Mouse (Mus musculus) B cell, adult (primary cell): ENCODE results near the gene Itm2a. TPM values are rescaled to one million over a fixed set of nuclear protein-coding genes. Genes with fewer than 3 reads are reported as not detected.

ENCODE experiments used
- total RNA-seq: library from RNA; stranded (reverse); gene quantifications from 4 replicates; pipeline ENCODE4 v1.2.4, GENCODE M21; 2023; ENCODE audit not compliant: inconsistent age

Gene Itm2a
- 2.5 to 3.9 TPM (median 3.5 TPM) in 4 replicates for total RNA-seq

DNA sequence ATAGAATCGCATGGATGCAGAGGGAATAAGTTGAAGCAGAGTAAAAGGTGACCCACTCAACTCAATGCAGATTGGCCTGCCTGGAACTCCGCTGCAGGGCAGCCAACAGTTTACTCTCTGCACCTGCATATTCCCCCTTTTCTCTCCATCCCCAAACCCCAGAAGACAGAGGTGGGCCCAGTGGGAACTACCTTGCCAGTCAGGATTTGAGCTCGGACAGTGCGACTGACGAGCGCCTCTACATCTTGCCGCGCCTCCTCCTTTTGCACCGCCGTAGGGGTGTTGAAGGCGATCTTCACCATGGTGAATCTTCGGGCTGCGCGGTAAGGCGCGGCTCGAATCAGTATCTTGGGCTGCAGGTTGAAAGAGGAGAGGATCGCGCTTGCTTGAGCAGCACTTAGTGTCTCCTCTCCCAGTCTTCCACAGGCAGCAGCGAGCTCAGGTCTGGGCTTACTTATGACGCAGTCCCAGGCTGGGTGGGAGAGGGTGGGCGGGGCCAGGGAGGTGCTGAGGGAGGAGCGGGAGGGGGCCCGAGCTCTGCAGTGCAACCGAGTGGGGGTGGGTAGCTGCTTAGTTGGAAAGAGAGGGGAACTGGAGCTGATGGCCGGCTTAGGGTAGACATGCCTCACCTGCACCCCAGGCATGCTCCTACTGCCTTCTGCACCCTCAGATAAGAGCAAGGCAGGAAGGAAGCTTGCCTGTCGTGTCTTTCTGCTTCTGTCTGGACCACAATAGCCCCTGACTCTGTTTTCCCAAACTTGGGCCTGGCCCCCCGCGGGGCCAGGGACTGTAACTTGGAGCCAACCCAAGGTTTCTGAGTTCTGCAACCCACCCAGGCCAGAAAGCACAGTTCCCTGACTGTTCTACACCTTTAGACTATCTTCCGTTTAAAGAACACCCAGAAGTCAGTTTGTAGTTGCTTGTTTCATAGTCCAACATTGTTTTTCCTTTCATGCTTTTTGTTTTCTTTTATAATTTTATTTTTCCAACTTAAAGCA lies at the start of gene Itm2a:
Gene Itm2a (minus strand): TSS at position 462 of the 998 bp plus-strand sequence.

Other genes starting within 250 kb of the Itm2a start
- 80.2 to 90.9 TPM (median 83.7 TPM) in 4 replicates for gene Gpr174, start 147.5 kb downstream of the Itm2a start, total RNA-seq